16 mouse cellular contexts compared by ENCODE assay signal in the genomic region with DNA sequence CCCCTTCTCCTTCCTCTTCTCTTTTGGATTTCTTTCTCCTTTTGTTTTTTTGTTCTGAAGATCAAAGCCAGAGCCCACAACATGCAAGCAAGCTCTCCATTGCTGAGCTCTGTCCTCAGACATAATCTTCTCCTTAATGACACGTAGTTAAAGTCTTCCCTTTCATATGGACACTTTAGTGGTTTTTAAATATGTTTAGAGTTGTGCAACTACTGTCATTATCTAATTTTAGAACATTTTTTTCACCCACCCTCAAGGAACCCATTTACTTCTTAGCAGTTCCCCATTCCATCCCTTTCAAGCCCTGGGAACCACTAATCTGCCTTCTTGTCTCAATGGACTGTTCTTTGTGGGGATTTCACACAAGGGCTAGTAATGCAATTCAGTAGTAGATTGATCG. TPM values are rescaled to one million over a fixed set of nuclear protein-coding genes. Genes with fewer than 3 reads are reported as not detected.
"Had no signal": no experiment of that assay in that cellular context is flagged by ENCODE, and none has a peak within 500 bp of the region (broad histone marks: within the 10 kb centered on the region; RNA-seq: fewer than 3 reads in every experiment).

No protein-coding gene starts in this region.

- H3K4me2 ChIP-seq: intestine, embryonic 15.5 days; liver, embryonic 12.5 days; neural tube, embryonic 12.5 days had no signal

- H3K9ac ChIP-seq: intestine, embryonic 15.5 days; liver, embryonic 12.5 days; neural tube, embryonic 12.5 days had no signal

- DNase-seq: kidney, adult 18-20 months; kidney, postnatal 10 days; kidney, postnatal 4 days; midbrain, embryonic 14.5 days; retina, postnatal 1 day; thymus, postnatal 36 days had no signal

- H3K4me3 ChIP-seq: intestine, embryonic 15.5 days; limb, embryonic 10.5 days; liver, embryonic 12.5 days; midbrain, embryonic 10.5 days; neural tube, embryonic 12.5 days had no signal

- H3K9me3 ChIP-seq: intestine, embryonic 15.5 days; limb, embryonic 10.5 days; liver, embryonic 12.5 days; midbrain, embryonic 10.5 days; neural tube, embryonic 12.5 days had no signal

- ATAC-seq: intestine, embryonic 15.5 days; liver, embryonic 12.5 days had no signal

- H3K27ac ChIP-seq: intestine, embryonic 15.5 days; limb, embryonic 10.5 days; liver, embryonic 12.5 days; midbrain, embryonic 10.5 days; neural tube, embryonic 12.5 days had no signal

- H3K27me3 ChIP-seq: intestine, embryonic 15.5 days; neural tube, embryonic 12.5 days had no signal

- H3K36me3 ChIP-seq: intestine, embryonic 15.5 days; limb, embryonic 10.5 days; liver, embryonic 12.5 days; midbrain, embryonic 10.5 days; neural tube, embryonic 12.5 days had no signal

- H3K4me1 ChIP-seq: neural tube, embryonic 12.5 days had no signal

RNA-seq across cellular contexts. Expression of gene Plekhg6, which starts 46.2 kb away (rescaled TPM):
- total RNA-seq: layer of hippocampus, postnatal 14 days had no signal

RNA-seq across cellular contexts. Expression of gene Tuba3a, which starts 48.5 kb away (rescaled TPM):
- total RNA-seq: layer of hippocampus, postnatal 14 days; left cerebral cortex, adult 18-20 months; left cerebral cortex, postnatal 10 days had no signal
- polyA plus RNA-seq: intestine, embryonic 15.5 days; kidney, embryonic 14.5 days; liver, embryonic 12.5 days; liver, embryonic 16.5 days; midbrain, embryonic 10.5 days; midbrain, embryonic 14.5 days had no signal
